Mouse (Mus musculus) bone marrow, adult 2 months (tissue): ENCODE results near the gene Casq1.

ENCODE experiments used
- CTCF ChIP-seq: fragments of 200-500 bp; IDR thresholded peaks from 2 replicates; pipeline ENCODE4 v1.5.1; 2011; ENCODE audit warnings: low read length, control low read depth; ENCODE audit not compliant: control insufficient read depth, insufficient read depth
- POLR2A ChIP-seq: fragments of 200-500 bp; IDR thresholded peaks from 2 replicates; pipeline ENCODE4 v1.6.1; 2011; ENCODE audit warnings: low read depth, mild to moderate bottlenecking, control low read depth, low read length, borderline replicate concordance; ENCODE audit not compliant: control insufficient read depth

DNA sequence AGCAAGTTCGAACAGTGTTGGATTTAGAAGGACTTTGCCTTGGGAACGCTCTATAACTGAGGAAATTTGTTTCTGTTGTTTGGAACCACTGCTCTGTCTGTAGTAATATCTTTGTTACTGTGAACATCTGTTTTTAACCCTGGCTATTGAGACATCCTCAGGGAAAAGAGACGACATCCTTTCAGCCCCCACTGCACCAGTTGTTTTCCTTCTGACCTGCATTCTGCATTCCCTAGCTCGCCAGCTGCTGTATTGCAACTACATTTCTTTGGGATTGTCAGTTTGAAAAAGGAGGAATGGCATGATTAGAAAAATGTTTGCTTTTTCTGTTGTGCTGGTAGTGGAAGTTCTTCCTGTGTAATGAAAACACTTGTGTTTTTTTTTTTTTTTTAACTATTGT, 38.8 kb downstream of the Casq1 start:
- TF ChIP-seq POLR2A: no peak
- no peak for TF ChIP-seq CTCF
